Mouse (Mus musculus): ENCODE results near the gene Rap1gap. TPM values are rescaled to one million over a fixed set of nuclear protein-coding genes. Genes with fewer than 3 reads are reported as not detected.

The Rap1gap gene
- polyA plus RNA-seq, 1 experiment: not detected

GRCm38 (mm10) chr4:137732962-137733361, 68.4 kb downstream of the Rap1gap start:
- TF ChIP-seq GATA1 (IDR thresholded peaks at IDR 0.05; ENCODE audit: low read length): no peak

- TF ChIP-seq GATA1 (IDR thresholded peaks at IDR 0.05; ENCODE audit: low read length): no peak
Observed at GRCm38 (mm10) chr4:137733459-137733858, 68.9 kb downstream of the Rap1gap start.

GRCm38 (mm10) chr4:137736220-137736701, 71.7 kb downstream of the Rap1gap start:
- no peak for TF ChIP-seq GATA1 (IDR thresholded peaks at IDR 0.05; ENCODE audit: low read length)

GRCm38 (mm10) chr4:137737760-137738159, 73.2 kb downstream of the Rap1gap start:
- TF ChIP-seq GATA1 (IDR thresholded peaks at IDR 0.05; ENCODE audit: low read length): no peak

GRCm38 (mm10) chr4:137739151-137739923, 74.8 kb downstream of the Rap1gap start:
- no peak for TF ChIP-seq GATA1 (IDR thresholded peaks at IDR 0.05; ENCODE audit: low read length)

- no peak for TF ChIP-seq GATA1 (IDR thresholded peaks at IDR 0.05; ENCODE audit: low read length)
Observed at GRCm38 (mm10) chr4:137740350-137740749, 75.8 kb downstream of the Rap1gap start.

GRCm38 (mm10) chr4:137743791-137744190, 79.3 kb downstream of the Rap1gap start:
- no peak for TF ChIP-seq GATA1 (IDR thresholded peaks at IDR 0.05; ENCODE audit: low read length)

- no peak for TF ChIP-seq GATA1 (IDR thresholded peaks at IDR 0.05; ENCODE audit: low read length)
Observed at GRCm38 (mm10) chr4:137744433-137744918, 80.0 kb downstream of the Rap1gap start.

GRCm38 (mm10) chr4:137747091-137747490, 82.6 kb downstream of the Rap1gap start:
- TF ChIP-seq GATA1 (IDR thresholded peaks at IDR 0.05; ENCODE audit: low read length): no peak

GRCm38 (mm10) chr4:137747590-137747989, 83.1 kb downstream of the Rap1gap start:
- no peak for TF ChIP-seq GATA1 (IDR thresholded peaks at IDR 0.05; ENCODE audit: low read length)

- no peak for TF ChIP-seq GATA1 (IDR thresholded peaks at IDR 0.05; ENCODE audit: low read length)
Observed at GRCm38 (mm10) chr4:137748726-137749125, 84.2 kb downstream of the Rap1gap start.

- TF ChIP-seq GATA1 (IDR thresholded peaks at IDR 0.05; ENCODE audit: low read length): no peak
Observed at GRCm38 (mm10) chr4:137749680-137750079, 85.2 kb downstream of the Rap1gap start.

GRCm38 (mm10) chr4:137750121-137750520, 85.6 kb downstream of the Rap1gap start:
- no peak for TF ChIP-seq GATA1 (IDR thresholded peaks at IDR 0.05; ENCODE audit: low read length)

GRCm38 (mm10) chr4:137751310-137751709, 86.8 kb downstream of the Rap1gap start:
- no peak for TF ChIP-seq GATA1 (IDR thresholded peaks at IDR 0.05; ENCODE audit: low read length)

GRCm38 (mm10) chr4:137751717-137752116, 87.2 kb downstream of the Rap1gap start:
- no peak for TF ChIP-seq GATA1 (IDR thresholded peaks at IDR 0.05; ENCODE audit: low read length)

- no peak for TF ChIP-seq GATA1 (IDR thresholded peaks at IDR 0.05; ENCODE audit: low read length)
Observed at GRCm38 (mm10) chr4:137752471-137752870, 87.9 kb downstream of the Rap1gap start.

GRCm38 (mm10) chr4:137753199-137753598, 88.7 kb downstream of the Rap1gap start:
- TF ChIP-seq GATA1 (IDR thresholded peaks at IDR 0.05; ENCODE audit: low read length): no peak
